Mouse (Mus musculus) G1E-ER4 (cell line): Measurements from ENCODE around the gene C130032M10Rik. TPM values are rescaled to one million over a fixed set of nuclear protein-coding genes. Genes with fewer than 3 reads are reported as not detected.

Experiments used
- GATA1 ChIP-seq: IDR thresholded peaks from one replicate; pipeline ENCODE4 v1.8.0; 2012; ENCODE audit warnings: low read length, inconsistent platforms
- polyA plus RNA-seq: library from polyadenylated mRNA; stranded (reverse); fragments of >175 nt; gene quantifications from 2 replicates; pipeline ENCODE4 v1.2.3, GENCODE M21; 2012

The C130032M10Rik gene
- polyA plus RNA-seq, 1 experiment: not detected

DNA sequence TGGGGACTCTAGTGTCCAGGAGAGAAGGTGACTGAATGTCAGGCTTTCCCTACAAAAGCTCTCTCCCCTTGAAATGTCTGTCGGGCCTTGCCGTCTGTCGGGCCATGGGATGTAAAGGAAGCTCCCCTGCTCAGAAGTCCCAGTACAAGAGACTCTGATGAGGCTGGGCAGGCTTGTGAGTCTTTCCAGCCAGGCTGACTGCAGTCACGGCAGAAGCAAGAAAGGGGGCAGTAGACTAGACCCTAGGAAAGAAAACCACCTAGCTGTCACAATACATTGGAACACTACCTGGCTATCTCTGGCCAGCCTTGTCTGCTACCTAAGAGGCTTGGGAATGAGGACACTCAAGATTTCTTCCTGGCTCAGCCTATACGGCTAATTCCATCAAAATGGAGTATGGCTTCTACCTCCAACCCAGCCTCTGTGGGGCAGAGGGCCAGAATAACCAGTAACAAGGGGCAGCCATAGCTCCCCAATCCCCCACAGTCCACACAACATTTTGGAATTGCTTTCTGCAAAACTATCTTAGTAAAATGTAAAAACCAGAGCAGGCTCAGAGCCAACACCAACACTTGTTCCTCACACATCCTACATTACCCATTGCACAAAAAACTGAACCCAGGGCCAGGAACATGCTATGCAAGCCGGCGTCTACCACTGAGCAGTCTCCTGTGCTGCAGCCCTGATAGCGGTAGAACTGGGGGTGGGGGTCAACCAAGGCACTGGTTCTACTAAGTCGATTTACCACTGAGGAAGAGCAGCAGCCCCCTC lies 19.4 kb downstream of the C130032M10Rik start:
- no peak for TF ChIP-seq GATA1

DNA sequence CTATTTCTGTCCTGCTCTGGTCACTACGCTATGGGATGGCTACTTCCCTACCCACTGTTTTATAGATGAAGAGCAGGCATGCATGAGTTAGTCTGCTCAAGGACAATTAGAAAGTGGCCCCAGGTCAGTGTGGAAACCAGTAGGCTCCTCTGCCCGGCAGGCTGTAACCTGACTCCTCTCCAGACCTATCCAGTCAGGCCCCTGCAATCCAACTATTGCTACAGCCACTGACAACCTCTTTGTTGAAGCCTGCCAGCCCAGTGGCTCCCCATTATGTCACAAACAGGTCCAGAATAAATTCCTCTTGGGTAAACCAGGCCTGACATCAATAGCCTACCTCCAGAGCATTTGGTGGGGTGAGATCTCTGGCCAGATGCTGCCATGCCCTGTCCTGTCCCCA lies 21.1 kb downstream of the C130032M10Rik start:
- TF ChIP-seq GATA1: no peak

DNA sequence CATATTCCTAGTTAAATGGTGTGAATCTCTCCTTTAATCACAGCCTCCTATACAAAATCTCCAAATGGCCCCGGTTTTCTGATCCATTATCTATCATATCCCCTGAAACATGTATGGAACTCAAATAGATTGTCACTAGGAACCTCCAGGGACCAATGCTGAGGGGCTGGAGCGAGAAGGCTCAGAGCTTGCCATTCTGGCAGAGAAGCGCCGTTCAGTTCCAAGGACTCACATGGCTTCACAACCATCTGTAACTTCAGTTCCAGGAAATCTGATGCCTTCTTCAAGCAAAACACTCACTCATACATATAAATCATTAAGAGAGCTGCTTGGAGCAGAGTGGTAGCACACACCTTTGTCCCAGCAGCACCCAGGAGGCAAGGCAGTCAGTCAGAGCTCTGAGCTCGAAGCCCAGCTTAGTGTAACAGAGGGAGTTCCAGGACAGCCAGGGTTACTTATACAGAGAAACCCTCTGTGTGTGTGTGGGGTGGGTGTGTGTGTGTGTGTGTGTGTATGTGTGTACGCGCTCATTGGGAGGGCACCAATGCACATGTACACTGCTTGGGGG lies 23.6 kb downstream of the C130032M10Rik start:
- no peak for TF ChIP-seq GATA1

DNA sequence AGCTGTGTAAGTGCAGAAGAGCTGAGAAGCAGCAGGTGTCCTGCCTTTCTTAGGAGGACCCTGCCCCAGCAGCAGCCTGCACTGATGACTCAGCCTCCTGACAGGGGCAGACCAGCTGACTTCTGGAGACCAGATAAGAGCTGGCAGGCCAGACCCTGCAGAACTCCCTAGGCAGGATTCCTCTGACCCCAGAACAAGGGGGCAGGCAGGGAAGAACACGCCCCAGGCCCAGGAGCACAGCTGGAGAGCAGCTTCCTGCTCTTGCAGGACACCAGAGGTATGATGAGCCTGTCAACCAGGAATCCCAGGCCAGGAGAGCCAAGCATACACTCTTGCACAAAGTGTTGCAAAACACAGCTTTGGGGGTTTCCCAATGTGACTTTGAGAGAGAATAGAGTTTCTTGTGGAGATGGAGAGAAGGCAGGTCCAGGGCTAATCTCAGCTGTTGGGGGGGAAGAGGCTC lies 25.8 kb downstream of the C130032M10Rik start:
- TF ChIP-seq GATA1: no peak

DNA sequence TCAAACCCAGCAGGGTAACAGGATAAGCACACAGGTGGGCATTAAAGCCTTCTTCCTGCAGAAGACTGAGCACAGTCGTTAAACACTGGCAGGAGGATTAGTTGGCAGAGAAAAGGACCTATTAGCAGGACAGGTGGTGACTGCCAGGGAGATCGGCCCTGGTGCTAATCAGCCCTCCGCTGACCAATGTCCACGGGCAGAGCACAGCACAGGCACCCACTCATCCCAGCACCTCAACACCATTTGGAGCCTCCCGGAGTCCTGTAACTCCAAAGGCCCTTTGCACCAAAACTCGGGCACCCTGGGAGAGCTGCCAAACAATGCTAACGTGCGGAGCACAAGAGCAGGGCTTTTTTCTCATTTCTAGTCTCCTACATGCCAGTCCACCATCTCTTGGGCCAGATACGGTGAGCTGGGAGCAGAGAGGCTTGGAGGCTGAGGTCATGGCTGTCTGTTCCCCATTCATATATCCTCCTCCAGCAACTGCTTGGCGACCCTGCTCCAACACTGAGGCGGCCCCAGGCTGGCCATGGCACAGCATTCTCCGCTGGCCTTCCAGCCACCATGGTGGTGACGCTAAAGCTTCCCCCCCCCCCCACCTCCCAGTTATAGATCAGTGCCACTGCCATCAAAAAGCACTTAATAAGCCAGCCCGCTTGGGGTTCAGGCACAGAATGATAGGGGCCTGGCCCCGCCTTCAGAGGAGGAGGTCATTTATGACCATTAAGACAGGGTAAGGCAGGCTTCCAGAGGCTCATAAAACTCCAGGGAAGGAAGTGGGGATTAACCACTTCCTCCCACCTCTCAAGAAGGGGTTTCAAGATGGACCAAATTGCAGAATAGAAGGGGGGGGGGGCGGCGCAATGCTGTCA lies 28.6 kb downstream of the C130032M10Rik start:
- no peak for TF ChIP-seq GATA1

DNA sequence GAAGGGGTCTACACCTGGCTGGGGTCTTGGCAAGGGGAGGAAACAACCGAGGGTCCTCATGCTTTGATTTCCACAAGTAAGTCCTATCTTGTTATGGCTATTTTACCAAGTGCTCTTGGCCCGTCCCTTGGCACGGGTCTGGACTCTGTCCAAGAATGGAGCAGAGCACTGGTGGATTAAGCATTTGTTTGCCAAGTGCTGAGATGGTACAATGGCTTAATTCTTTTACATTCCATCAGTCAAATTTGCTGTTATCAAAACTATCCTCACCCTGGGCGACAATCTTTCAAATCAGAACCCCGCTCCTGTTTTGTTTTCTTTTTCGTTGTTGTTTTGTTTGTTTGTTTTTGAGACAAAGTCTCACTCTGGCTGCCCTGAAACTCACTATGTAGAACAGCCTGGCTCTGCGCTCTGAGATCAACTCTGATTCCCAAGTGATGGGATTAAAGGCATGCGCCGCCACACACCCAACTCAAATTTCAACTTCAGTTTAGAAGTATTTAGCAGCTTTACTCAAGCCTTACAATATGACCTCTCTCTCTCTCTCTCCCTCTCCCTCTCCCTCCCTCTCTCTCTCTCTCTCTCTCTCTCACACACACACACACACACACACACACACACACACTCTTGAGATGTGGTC lies 29.4 kb downstream of the C130032M10Rik start:
- no peak for TF ChIP-seq GATA1

DNA sequence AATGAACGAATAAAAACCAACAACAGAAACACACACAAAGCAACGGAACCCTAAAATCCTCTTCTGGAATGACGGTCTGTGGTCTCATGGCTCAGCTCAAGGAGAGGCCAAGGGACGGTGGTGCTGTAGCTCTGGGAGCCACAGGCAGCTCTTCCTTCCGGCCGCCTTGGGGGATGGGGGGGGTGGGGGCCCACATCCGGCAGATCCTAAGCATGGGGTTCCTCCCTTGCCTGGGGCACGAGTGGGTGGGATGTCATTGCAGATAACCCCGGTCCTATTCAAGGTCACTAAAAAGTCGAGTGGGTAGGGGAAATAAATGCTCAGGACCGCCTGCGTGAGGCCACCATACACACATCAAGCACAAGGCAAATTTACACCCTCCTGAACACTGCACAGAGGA lies 31.3 kb downstream of the C130032M10Rik start:
- no peak for TF ChIP-seq GATA1

DNA sequence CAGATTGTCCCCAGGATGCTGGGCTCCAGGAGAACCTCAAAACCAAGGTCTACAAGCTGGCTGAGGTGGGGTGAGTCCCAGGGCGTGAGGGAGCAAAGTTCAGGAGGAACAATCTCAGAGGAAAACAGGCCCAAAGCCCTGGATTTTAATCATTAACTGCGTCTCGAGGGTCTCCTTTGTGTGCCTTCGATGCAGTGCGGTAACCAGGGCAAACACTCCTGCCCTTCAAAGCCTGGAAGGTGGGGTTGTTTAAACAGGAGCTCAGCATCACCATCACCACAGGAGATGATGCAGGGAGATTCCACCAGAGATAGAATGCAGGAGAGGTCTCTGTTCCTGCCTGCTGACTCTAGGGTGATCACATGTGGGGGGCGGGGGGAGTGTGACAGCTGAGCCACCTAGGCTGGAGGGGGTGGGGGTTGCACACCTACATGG lies 32.2 kb downstream of the C130032M10Rik start:
- no peak for TF ChIP-seq GATA1

DNA sequence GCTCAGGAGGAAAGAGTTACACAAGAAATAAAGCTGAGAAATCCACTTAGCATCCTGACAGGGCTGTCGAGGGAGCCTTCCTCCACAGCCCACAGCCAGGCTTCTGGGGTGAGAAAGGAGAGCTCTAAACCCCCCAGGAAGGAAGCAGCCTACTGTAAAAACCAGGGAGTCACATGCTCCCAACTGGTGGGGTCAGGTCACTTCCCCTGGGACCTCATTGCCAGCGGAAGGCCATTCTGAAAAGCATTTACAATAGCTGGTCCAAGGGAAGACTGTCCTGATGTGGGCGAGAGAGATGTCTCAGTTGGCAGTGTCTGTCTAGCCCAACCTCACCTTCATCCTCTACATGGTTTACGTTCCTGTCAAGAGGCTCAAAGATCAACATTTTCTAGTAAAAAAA lies 33.0 kb downstream of the C130032M10Rik start:
- TF ChIP-seq GATA1: no peak

DNA sequence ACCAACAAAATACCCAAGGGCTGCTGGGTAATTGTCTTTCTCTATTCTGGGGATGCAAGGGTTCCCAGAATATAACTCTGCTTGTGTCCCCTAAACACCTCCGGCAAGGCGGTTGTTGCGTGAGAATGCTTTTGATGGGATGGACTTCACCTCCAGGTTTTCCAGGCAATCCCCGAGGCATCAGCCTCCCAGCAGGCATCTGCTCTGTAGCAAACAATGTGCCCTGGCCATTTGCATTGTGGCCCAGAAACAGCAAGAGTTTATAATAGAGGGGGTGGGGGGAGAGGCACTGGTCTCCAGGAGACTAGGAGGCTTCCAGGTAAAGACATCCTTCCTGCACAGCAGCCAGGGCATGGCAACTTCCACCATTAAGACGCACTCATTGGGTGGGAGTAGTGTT lies 33.6 kb downstream of the C130032M10Rik start:
- TF ChIP-seq GATA1: no peak

DNA sequence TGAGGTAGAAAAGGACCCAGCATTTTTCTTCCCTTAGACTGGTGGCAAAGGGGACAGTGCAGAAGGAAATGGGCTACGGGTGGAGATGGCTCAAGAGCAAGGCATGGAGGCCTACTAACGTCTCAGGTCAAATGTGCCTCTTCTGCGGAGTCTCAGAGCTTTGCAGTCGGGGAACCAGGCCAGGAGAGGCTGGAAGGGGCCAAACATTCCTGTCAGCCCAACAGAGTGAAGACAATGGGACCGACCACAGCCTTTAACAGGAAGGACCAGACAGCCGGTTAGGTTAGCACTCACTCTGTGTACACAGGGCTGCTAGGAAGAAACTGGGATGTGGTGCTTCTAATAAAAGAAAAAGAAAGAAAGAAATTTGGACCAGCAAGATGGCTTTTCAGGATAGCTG lies 34.5 kb downstream of the C130032M10Rik start:
- TF ChIP-seq GATA1: no peak

DNA sequence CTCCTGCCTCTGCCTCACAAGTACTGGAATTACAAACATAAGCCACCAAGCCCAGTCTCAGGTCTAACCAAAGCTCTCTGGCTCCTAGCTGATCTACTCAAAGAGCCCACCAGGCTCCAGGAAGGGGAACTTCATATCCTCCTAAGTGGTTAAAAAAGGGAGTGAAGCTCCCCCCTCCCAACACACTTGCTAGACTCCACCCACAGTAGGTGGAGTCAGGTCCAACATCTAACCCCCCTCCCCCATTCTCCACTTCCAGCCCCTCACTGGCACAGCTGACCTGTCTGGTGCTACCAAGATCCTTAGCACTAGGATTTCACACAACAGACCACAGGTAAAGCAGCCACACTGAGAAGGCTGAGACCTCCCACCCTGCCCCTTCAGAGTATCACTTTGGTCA lies 38.3 kb downstream of the C130032M10Rik start:
- no peak for TF ChIP-seq GATA1

DNA sequence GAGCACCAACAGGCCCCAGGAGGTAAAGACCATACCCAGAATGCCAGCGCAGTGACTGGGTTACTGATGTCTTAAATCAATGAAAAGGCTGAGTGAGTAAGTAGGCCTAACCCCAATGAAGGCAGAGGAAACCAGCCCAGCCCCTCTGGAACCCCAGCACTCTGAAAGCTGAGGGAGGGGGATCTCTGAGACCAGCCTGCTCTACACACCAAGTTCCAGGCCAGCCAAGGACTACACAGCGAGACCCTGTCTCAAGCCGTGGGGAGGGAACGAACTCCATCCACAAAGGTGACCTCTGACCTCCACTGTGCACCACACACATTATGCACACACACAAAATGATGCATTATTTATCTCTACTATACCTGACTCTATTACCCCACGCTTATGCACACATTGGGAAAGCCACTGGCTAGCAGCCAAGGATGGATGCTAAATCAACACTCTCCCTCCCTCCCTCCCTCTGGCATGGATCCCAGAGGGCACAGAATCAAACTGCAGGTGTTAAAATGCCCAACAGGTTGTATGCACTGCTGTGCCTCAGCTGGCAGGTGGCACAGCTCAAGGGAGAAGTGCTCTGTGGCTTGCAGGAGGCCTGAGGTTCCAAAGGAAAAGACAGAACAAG lies 39.0 kb downstream of the C130032M10Rik start:
- no peak for TF ChIP-seq GATA1

DNA sequence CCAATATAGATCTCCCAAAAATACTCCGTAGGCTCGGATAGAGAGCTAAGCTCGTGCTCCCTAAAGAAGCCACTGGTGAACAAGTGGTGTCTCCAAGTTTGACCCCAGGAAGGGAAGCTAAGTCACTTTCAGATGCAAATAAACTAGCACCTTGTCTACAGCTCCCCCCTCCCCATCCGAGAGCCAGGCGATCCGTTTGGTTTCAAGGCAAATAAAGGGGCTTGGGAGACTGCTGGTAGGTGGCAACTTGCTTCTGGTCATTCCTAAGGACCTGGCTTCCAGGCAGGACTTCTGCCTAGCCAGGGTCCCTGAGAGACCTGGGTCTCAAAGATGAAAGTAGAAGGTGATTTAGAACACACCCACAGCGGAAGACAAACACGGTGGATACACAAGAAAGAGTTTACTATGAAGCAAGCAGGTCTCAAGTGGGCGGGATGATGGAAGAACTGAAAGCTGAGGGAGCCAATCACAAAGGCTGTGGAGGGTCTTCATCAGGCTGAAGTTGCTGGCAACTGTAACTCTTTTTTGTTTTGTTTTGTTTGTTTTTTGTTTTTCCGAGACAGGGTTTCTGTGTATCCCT lies 40.9 kb downstream of the C130032M10Rik start:
- no peak for TF ChIP-seq GATA1

DNA sequence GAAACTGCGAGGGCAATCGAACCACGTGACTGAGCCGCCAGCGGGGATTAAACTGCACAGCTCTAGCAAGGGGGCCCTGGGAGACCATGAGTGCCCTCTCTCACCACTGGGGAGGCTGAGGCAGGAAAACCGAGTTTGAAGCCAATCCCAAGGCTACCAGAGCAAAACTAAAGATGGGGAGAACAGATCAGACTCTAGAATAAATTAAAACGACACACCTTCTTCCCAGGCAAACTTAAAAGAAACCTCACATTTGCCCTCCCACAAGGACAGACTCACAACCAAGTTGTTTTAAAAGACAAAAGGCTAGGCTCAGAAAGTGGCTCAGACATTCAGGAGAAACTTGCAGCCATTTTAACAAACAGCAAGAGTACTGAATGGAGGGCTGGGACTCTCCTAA lies 41.6 kb downstream of the C130032M10Rik start:
- no peak for TF ChIP-seq GATA1

DNA sequence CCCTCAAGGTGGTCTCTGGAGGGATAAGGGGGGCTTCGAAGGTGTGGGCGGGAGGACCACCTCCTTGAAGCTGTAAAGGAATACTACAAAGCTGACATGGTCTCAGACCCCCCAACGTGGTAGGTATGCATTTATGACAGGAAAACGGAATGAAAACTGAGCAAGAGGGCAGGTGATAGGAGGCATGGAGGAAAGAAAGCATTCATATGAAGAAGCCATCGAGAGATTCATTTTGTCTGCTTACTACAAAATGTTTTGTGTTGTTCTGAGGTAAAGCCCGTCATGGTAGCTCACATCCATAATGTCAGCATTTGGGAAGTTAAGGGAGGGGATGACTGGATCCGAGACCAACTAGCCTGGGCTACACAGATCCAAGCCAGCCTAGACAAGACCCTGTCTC lies 44.6 kb downstream of the C130032M10Rik start:
- TF ChIP-seq GATA1: no peak
